Mouse (Mus musculus): ENCODE results near the gene D16Ertd472e.

D16Ertd472e gene

GRCm38 (mm10) chr16:78576478-78577084, at the start of gene D16Ertd472e:
Gene D16Ertd472e (minus strand): TSS chr16:78576708.
- ATAC-seq (ENCODE audit: low TSS enrichment): peak; percentile 72

- ATAC-seq (ENCODE audit: low TSS enrichment): no peak
Observed at GRCm38 (mm10) chr16:78622755-78623154, 46.2 kb upstream of the D16Ertd472e start.

- ATAC-seq (ENCODE audit: low TSS enrichment): no peak
Observed at GRCm38 (mm10) chr16:78619386-78619785, 42.9 kb upstream of the D16Ertd472e start.

DNA sequence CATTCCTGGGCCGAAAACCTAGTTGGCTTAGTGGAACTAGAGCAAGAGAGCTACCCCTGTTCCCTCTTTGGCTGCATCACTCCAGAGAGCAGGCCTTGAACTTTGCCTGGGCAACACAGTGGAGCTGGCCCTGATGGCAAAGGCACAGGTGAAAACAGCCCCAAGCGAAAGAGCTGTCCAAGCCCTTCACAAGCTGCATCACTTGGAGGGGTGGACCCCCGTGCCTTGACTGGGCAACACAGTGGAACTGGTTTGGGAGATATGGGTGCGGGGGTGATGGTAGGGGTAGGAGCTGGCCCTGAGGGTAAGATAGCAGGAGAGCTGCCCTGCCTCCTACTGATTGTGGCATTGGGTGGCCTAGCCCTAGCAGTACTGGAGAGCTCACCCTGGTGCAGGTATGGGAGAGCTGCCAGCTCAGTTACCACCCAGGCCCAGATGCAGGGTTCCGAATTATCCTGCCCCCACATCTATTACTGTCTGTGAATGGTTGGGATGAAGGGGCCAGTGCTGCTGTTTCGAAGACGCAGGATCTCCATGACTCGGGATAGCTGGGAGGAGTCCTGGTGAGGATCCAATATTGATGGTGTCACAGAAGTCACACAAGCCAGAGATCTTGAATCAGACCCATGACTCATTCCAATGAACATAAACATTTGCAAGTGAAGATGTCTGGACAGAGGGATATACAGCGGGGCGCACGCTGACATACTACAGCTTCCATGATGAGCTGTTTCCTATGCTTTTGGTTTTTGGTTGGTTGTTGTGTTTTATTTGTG, 41.4 kb upstream of the D16Ertd472e start:
- ATAC-seq (ENCODE audit: low TSS enrichment): no peak

DNA sequence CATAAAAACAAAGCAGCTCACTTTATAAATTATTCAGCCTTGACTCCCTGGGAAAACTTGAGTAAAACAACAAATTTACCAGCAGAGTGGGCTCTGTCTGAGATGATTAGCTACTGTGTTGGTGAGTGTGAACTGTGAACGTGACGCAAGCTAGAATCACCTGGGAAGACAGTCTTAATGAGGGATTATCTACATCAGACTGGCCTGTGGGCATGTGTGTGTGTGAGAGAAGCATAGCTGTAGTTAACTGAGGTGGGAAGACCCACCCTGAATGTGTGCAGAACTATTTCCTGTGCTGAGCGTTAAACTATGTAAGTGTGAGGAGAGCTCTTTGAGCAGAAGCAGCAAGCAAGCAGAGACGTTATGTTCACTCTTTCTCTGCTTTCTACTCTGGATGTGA, 29.7 kb upstream of the D16Ertd472e start:
- no peak for ATAC-seq (ENCODE audit: low TSS enrichment)

- ATAC-seq (ENCODE audit: low TSS enrichment): peak; percentile 67; the same call in 1 of the 2 replicates
Observed at GRCm38 (mm10) chr16:78598919-78599318, 22.4 kb upstream of the D16Ertd472e start.

DNA sequence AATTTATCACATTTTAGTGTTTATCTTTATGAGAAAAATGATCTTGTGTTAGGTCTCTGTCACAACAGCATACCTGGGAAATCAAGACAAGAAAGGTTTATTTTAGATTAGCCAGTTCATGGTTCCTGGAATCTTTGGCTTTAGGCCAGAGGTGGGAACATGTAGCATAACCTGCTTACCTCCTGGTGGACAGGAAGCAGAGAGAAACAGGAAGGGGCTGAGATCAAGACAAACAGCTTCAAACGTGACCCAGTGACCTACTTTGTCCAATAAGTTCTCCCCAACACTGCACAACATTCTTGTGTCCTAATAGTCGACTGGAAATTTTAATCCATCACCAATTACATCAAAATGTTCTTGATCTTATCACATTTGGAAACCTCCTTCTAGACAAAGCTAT, 19.9 kb upstream of the D16Ertd472e start:
- ATAC-seq (ENCODE audit: low TSS enrichment): no peak

GRCm38 (mm10) chr16:78595821-78596220, 19.3 kb upstream of the D16Ertd472e start:
- no peak for ATAC-seq (ENCODE audit: low TSS enrichment)

DNA sequence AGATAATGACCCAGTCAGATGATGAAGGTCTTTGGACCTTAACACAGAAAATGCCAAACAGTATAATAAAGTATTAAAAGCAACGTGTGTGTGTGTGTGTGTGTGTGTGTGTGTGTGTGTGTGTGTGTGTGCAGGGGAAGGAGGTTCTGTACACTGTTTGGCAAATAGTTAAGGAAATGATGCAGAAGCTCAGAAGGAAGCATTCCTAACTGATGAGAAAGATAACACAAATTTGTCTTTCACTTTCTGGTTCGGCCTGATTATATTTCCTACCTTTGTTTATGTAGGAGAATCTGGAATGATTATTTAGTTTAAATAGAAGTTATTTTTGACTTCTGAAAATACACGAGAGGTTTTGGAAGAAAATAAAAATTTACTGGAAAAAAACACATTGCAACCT, 17.6 kb upstream of the D16Ertd472e start:
- no peak for ATAC-seq (ENCODE audit: low TSS enrichment)

- no peak for ATAC-seq (ENCODE audit: low TSS enrichment)
Observed at GRCm38 (mm10) chr16:78591130-78591529, 14.6 kb upstream of the D16Ertd472e start.

- ATAC-seq (ENCODE audit: low TSS enrichment): no peak
Observed at GRCm38 (mm10) chr16:78588821-78589220, 12.3 kb upstream of the D16Ertd472e start.

GRCm38 (mm10) chr16:78586621-78587020, 10.1 kb upstream of the D16Ertd472e start:
- ATAC-seq (ENCODE audit: low TSS enrichment): no peak

GRCm38 (mm10) chr16:78585664-78586397, 9.3 kb upstream of the D16Ertd472e start:
- 0 out of 2 replicates have a peak, but pooled peaks have one; percentile 22 for ATAC-seq (ENCODE audit: low TSS enrichment)

DNA sequence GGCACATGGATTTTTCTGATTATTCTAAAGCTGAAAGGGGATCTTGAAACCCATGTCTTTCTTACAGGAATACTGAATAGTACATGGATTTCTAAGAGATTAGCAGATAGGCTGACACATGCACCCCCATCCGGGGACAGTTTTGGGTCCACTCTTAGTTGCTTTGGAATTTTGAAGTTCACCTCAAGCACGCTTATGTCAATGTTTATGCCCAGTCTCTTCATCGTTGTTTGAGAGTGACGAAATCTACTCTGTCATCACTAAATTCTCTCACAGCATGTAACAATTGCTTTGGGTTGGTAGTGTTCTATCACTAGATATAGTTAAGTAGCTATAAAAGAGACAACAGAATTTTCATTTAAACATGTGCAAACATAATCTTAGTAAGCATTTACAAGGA, 8.7 kb upstream of the D16Ertd472e start:
- ATAC-seq (ENCODE audit: low TSS enrichment): no peak

DNA sequence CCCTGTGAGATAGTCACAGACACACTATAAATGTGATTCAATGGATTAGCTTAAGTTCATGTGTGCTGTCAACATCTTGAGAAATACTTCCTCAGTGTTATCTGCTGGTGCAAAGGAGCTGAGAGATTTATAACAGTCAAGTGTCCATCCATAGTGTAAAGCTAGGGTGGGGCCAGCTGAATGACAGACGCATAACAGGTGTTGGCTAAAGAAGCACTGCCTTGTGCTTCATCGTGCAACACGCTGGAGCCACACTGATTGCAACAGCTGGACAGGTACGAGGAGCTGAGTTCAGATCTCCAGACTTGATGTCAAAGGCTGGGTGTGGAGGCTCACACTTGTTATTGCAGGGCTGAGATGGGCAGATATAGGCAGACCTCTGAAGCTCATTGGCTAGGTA, 7.5 kb upstream of the D16Ertd472e start:
- ATAC-seq (ENCODE audit: low TSS enrichment): no peak

GRCm38 (mm10) chr16:78580387-78580786, 3.9 kb upstream of the D16Ertd472e start:
- ATAC-seq (ENCODE audit: low TSS enrichment): peak; percentile 32

- no peak for ATAC-seq (ENCODE audit: low TSS enrichment)
Observed at GRCm38 (mm10) chr16:78579386-78579785, 2.9 kb upstream of the D16Ertd472e start.

DNA sequence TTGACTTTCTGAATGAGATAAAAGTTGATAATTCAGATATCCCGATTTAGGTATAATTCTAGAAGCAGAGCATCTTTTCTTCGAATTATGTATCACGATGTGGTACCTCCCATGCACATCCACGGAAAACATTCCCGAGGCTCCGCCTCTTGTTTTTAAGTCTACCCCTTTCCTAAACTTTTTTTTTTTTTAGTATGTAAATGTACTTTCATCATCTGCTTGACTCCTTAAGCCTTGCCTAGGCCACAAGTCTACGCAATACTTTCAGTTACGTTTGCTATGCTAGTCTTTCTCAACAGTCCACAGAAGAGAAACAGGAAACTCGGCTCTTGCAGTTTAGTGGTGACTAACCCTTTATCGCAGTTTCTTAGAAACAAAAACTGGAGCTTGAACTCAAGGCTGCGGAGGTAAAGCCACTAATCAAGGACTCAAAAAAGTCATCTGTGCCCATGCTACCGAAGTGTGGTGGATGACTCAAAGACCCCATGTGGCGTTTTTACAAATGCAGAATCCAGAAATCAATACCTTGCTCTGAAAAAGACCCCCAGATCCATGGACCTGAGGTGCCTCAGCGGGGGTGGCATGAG, 670 bp upstream of the D16Ertd472e start:
- ATAC-seq (ENCODE audit: low TSS enrichment): peak; percentile 0; the same call in 1 of the 2 replicates

GRCm38 (mm10) chr16:78575852-78576477, 543 bp downstream of the D16Ertd472e start:
- ATAC-seq (ENCODE audit: low TSS enrichment): peak; percentile 44

- no peak for ATAC-seq (ENCODE audit: low TSS enrichment)
Observed at GRCm38 (mm10) chr16:78575190-78575851, 1.2 kb downstream of the D16Ertd472e start.

GRCm38 (mm10) chr16:78574241-78574640, 2.3 kb downstream of the D16Ertd472e start:
- ATAC-seq (ENCODE audit: low TSS enrichment): no peak
